Mouse (Mus musculus) Muller cell, postnatal 12 days (primary cell): ENCODE results near the gene Atg7.
A peak's percentile ranks its signal among the peaks of the same experiment; 100 is the strongest.

Experiments
- DNase-seq: peaks from one replicate; pipeline ENCODE4 v3.0.0-alpha.2; 2015; ENCODE audit errors: inconsistent ontology term

The Atg7 gene

DNA sequence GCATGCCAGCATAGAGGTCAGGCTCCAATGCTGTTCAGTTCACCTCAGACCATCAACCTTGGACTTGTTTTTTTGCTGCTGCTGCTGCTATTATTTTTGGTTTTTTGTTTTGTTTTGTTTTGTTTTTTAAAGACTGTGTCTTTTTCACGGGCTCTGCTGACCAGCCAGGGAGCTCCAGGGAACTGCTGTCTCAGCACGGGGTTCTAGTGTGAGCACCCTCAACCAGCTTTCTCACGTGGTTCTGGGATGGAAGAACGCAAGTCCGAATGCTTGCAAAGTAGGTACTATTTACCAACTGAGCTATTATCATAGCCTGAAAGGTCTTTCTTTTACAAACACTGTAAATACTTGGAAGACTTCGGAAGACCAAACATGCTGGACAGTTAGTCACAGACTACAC is 233.6 kb downstream of the Atg7 start:
- no peak for DNase-seq

DNA sequence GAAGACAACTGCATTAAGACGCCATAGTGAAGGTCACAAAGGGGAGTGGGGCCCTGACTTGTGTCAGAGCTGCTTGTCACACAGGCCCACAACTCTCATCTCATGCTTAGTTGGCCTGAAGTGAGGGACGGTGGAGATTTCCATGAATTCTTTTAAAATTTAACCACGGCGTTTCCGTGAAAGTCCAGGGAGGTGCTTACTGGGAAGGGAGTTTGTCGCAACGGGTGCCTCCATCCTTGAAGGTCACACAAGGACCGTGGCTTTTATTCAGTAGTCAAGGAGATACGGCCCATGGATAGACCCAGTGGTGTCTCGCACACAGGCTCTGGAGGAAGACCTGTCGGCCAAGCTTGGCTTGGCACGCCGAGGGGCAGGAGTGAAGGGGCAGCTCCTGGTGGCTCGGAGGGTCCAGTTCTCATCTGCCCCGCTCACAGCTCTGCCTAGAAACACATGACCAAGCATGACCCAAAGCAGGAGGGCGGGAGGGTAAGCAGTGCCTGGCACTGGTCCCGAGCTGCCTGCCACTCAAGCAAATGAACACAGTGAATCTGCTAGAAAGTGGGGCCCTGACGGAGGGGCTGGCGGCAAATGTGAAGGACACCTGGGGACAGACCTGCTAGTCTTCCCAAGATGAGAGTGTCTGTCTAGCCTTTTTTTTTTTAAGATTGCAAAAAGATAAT is 236.1 kb downstream of the Atg7 start:
- DNase-seq = no peak

DNA sequence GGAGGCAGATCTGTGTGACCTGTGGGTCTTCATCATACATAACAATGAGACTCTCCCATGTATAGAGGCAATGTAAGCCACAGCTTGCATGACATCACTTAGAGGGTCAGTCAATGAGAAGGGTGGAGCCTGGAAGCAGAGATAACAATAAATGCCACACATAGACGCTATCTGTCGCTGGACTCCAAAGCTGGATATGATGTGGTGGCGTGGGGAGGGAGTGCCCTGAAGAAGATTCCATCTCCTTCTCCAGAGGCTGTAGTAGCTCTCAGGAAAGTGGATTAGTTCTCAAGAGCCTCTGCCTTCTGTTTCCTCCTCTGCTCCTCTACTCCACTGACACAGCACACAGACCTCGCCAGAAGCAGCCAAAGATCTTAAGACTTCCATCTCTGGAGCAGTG is 237.9 kb downstream of the Atg7 start:
- no peak for DNase-seq

DNA sequence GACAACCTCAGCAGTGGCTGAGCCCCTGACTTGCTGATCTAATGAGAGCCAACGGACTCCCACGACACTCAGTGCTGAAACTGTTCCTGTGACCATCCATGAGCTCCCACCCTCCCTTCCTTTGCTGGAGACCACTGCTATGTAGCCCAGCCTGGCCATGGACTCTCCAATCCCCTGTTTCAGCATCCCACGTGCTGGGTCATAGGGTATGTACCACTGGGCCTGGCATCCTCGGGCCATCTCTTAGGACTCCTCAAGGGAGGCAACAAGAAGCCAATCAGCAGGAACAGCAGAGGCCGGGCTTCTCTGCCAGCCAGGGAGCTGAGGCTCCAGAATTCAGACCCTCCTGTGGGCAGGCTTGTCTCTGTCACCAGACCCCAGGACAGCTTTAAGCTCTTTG is 239.3 kb downstream of the Atg7 start:
- no peak for DNase-seq

DNA sequence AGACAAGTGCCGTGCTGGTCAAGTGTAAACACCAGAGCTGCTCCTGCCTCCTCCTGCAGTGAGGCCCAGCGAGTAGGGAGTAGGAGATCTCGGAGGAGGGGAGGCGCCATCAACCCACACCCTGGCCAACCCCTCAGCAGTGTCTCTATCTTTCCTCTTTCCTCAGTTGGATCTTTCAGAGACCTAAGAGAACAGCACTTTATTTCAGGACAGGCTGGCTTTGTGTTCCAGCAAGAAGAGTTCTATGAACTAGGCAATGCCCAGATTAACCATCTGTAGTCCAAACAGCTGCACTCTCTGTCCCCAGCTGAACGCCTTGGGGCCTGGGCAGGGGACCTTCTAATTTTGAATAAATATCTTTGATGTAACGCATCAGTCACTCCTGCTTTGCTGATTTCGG is 239.8 kb downstream of the Atg7 start:
- DNase-seq = no peak

DNA sequence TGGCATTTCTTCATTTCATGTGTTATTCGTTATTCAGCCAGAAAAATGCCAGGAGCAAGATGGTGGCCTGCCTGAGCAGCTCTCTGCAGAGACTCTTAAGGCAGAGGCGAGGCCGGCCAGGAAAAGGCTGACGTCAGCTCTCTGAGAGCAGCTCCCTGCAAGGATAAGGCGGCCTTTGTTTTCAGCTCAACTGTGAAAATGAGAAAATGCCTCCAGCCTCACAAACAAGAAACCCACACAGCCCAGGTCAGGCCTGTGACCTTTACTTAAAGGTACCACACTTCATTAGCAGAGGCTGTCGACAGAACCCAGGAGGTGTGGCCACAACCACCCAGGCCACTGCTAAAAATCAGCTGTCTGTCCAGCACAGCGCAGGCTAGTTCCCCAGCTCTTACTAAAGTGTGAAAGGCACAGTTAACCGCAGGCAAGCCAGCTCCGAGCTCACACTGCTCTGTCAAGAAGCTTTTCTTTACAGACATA is 240.4 kb downstream of the Atg7 start:
- peak; percentile 94 for DNase-seq

DNA sequence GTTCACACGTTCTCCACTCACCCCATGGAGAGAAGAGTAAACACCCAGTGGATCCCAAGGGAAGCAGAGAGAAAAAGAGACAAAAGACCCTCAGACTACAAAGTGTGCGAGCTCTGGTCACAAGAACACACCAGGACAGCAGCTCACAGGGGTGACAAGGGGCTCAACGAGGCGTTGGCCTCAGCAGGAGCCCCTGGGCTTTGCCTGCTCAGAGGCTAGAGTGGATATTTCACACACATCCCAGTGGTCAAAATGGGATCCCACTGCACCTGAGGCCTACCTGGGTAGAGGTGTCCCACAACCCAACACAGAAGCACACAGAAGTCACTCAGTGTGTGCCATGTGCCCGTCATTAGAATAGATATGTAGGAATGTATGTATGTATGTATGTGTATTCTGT is 242.2 kb downstream of the Atg7 start:
- DNase-seq = no peak

DNA sequence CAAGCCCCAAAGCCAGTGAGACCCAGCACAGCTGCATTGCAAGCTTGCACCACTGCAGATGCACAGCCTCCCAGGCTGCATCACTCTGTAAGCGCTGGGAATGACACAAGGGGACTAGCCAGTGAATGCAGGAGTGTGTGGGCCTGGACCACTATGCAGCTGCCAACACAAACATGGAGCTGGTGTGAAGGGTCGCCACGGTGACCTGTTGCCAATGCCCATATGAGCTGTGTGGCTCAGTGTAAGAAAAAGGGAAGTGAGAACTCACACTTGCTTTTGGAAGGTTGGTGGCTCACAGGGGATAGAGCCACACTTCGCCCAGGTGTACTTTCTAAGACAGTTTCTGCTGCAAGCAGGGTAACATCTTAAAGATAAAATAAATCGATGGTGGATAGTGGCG is 243.1 kb downstream of the Atg7 start:
- DNase-seq = no peak

DNA sequence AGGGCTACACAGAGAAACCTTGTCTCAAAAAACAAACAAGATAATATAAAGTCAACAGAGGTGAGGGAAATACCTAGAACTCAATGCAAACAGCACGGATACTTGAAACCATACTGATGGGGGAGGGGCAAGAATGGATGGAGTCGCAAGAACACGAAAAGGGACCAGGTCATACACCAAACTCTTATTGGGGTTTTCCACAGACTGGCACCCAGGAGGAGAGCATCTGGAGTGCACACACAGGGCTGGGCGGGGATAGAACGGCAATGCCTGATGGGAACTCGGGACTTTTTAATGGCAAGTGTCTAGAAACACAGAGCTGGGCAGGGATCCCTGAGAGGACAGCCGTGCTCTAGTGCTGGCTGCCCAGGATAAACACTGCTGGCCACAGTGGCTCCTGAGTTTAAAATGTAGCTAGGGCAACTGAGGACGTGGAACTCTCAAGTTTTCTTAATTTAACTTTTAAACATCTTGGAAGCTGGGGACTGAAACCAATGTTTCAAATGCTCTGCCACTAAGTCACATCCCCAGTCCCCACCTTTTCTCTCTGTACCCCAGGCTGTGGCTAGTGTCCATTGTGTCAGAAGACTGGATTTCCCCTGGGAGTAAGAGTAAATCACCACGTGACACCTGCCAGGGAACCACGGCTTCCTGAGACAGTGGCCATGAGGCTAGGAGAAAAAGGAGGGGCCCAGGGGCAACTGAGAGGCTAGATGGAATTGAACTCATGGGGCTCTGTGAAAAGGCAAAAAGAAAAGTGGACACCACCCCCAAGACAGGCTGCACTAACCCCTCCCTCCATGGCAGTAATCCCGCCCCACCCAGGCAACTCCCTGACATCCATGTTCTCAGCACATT is 243.8 kb downstream of the Atg7 start:
- DNase-seq = no peak

DNA sequence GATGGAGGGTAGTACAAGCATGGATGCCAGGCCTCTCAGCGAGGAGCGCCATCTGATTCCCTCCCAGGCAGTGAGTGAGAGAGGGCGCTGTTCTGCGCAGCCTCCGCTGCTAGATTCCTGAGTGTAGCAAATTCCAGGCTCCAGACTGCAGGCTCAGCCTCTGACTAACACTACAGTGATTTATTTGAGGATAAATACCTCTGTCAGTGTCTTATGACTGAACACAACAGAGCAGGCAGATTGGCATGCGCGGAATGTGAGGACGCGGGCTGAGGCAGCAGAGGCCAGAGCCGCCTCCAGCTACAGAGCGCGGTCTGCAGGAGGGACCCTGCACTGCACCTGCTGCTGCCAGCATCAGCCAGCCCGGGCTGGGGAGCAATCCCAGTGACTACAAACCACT is 246.0 kb downstream of the Atg7 start:
- peak; percentile 97 for DNase-seq

DNA sequence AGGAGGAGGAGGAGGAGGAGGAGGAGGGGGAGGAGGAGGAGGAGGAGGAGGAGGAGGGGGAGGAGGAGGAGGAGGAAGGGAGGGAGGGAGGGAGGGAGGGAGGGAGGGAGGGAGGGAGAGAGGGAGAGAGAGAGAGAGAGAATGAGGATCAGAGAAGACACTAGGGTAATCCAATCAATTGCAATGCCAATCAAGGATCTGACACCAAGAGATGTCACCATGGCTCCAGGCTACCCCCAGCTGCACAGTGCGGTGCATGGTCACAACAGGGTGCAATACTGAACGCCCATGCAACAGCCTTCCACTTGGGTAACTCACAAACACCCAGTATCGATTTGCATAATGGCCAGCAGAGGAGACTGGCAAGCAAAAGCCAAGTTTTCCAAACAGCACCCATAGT is 247.1 kb downstream of the Atg7 start:
- DNase-seq = peak; percentile 41

DNA sequence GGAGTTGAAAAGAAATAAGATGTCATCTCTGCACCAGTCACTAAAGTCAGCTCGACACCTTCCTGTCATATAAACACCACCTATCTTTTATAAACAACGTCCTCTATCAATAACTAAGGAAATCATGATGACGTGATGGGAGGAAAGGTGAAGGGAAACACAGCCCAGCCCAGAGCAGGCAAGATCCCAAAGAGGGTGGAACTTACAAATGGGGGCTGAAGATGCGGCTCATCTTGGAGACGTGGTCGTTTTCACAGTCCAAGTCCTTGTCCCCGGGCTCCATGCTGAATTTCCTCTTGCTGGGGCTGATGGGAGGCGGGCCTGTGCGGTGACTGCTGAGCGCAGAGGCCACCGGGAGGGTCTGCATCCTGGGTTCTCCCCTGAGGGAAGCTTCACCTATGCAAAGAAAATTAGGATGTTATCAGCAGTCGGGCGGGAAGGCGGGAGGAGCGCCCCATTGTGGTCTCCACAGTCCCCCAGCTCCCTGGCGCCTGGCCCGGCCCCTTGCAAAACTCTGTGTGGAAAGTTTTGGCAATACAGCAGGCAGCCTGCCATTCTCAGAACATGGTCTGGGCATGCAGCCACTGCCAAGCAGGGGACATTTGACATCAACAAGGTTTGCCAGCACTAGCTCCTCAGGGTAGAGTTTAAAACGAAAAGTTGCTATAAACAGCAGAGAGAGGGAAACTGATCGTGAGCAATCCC is 247.7 kb downstream of the Atg7 start:
- DNase-seq = peak; percentile 98

DNA sequence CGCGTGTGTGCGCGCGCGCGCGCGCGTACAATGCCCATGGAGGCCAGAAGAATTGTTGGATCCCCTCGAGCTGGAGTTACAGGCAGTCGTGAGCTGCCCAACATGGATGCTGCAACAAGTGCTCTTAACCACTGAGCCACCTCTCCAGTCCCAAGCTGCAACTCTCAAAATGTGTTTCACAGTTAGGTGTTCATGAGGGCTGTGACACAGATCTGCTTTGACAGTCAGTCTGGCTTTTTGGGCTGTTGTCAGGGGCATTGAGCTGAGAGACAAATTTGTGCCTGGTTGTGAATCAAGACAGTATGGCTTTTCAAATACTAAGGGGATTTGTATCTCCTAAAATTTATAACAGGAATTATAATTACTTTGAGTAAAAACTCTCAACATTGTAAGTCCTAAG is 248.4 kb downstream of the Atg7 start:
- DNase-seq = no peak

DNA sequence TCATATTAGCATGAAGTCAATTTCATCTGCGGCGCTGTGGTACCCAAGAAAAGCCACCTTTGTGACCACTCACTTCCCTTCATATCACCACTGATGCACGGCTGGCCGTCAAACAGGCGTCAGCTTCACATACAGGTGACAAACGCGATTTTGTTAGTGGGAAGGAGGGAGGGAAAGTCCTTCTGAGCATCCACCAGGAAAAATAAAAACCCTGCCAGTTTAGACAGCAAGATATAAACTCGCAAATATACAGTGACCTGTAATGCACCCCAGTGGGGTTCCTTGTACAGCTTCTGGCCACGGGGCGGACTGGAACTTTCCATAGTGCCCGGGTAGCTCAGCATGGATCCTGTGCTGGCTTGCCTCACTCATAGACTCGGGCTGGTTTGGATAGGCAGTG is 248.9 kb downstream of the Atg7 start:
- DNase-seq = no peak

DNA sequence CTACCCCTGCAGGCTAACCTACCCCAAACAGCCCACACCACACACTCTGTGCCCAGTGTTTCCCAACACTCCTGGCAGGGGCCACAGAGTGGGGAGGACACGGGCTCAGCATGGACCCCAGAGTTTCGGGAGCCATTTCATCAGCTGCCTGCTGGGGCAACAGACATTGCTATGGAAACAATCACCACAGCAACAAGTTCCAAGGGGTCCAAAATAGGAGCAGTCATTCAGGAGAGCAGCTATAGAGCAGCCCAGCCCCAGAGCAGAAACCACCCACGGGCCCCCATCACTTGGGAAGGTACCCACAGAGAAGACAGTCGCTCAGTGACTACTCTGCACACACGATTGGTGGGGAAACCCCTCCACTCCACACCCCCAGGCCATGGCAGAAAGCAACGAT is 249.5 kb downstream of the Atg7 start:
- DNase-seq = peak; percentile 74

DNA sequence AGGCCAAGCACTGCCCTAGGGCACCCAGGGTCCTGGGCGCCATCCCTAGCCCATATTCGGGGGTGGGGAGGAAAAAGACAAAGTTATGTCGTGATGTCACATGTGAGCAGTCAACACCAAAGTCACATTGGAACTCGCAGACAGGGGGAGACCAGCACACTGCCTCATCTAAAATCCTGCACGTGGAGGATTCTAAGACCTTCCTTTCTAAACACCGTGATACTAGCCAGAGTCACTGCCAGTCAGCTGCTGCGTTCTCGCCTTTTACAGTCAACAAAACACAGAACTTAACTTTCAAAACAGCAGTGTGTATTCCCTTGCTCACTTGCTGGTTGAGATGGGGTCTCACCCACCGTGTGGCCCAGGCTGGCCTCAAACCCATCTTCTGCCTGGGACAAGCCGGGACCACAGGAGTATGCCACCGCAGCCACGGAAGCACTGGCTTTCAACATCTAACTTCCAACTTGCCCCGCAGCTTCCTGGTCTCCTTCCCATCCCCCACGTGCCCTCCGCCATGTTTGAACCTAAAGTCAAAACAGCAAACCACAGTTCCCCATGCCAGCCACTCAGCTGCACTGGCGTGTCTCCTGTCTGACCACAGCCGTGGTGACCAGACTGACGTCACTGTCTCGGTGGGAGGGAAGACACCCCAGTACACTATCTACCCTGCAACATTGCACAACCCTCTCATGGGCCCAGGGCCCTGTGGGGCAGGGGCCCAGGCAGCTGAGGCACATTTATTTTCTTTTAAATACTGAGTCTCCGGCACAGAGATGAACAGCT is 250.7 kb downstream of the Atg7 start:
- DNase-seq = peak; percentile 55

DNA sequence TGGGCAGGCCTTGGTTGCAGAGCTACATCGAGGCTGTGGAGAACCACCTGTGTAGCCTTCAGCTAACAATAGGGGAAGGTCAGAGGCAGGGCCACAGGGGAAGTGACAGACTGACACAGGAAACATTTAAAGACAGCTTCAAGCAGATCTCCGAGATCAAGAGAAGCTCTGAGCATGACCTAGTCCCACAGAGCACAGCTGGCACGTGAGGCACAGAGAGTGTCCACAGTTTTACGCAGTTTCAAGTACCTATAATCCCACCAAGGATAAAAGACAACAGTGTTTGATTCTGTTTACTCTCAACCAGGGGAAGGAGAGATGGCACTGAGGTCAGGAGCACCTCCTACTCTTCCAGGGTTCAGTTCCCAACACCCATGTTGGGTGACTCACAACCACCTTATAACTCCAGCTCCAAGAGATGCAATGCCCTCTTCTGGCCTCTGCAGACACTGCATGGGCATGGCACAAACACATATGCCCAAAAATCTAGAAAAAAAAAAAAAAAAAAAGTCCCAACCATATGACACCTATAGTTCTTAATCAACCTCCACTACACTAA is 251.7 kb downstream of the Atg7 start:
- DNase-seq = no peak

DNA sequence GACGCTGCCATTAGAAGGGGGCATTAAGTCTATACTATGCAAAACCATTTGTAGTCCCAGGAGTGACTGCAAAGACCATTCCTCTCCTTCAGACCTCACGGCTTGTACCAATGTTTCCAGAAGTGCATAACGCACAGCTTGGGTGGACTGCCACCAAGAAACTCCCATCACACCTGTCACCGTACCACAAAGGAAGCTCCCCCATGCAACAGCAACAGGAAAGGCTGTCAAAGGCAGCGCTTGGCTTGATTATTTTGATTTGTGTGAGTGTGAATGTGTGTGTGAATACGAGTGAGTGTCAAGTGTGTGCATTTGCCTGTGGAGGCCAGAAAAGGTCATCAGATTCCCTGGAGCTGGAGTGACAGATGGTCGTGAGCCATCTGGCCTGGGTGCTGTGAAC is 252.3 kb downstream of the Atg7 start:
- DNase-seq = no peak

DNA sequence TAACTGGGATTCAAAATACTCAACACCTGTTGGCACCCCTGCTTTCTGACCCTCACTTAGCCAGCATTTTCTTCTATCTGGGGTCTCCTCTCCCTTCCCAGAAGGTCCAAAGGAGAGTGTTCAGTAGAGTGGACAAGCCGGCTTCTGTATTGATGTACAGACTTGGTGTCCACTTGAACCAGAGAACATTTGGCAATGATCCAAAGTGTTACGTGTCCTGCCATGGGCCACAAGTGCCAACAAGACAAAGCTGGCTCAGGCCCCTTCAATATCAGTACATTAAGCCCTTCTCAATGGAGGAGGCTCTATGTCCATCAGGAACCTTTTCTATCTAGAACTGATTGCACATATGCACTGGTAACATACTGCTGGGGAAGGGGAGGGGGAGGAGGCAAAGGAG is 253.4 kb downstream of the Atg7 start:
- peak; percentile 50 for DNase-seq

DNA sequence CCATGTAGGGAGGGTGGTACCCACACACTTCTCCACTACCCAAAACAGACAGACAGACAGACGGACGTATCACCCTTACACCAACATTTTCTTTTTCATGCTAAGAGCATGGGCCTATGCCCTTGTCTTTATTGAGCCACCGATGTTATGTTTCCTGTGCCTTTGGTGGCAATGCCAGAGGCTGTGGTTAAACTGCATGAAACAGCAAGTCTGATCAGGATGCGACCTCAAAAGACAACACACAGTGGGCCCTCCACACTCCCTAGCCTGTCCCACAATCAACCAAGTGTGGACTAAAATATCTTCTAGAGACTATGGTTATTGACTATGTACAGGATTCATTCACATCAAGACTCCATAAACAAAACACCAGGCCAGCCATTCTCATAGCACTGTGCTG is 256.1 kb downstream of the Atg7 start:
- DNase-seq = no peak

DNA sequence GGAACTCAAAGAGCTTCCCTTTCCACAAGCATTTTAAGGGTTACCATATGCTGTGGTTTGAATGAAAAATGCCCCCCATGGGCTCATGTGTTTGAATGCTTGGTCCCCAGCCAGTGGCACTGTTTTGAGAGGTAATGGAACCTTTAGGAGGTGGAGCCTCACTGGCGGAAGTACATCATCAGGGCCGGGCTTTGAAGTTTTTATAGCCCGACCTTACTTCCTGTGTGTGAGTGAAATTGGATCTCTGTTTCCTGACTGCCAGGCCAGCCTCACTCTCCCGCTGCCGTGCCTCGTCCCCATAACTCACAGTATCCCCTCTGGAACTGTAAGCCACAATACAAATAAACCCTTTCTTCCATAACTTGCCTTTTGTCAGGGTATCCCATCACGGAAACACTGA is 256.8 kb downstream of the Atg7 start:
- no peak for DNase-seq

DNA sequence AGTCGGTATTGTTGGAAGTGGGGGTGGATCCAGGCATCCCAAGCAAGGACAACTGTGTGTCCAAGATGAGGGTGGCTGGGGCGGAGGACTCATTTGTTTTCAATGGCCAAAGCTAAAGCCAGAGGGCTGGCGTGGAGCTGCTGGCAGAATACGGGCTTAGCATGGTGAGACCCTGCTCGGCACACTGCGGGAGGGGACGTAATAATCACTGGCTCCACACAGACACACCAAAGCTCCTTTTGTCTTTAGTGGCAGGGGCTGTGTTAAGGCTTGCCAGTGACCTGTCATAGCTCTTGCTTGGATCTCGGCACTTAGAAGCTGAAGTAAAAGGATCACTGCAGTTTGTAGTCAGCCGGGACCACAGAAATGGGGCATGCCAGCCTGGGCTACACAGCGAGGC is 257.3 kb downstream of the Atg7 start:
- peak; percentile 40 for DNase-seq
